Mouse (Mus musculus) right cerebral cortex, postnatal 25 days (tissue): Measurements from ENCODE around the gene Cxcr2.

Experiments
- DNase-seq: peaks from one replicate; pipeline ENCODE4 v3.0.0; 2022

The Cxcr2 gene

GRCm38 (mm10) chr1:74153461-74154184, at the start of gene Cxcr2:
Gene Cxcr2, plus strand, starts transcription at chr1:74153989.
- no peak for DNase-seq

- DNase-seq, result no peak
Observed at GRCm38 (mm10) chr1:74105660-74106059, 48.1 kb upstream of the Cxcr2 start.

GRCm38 (mm10) chr1:74106214-74106613, 47.6 kb upstream of the Cxcr2 start:
- no peak for DNase-seq

GRCm38 (mm10) chr1:74107931-74108618, 45.7 kb upstream of the Cxcr2 start:
- DNase-seq, result no peak

- no peak for DNase-seq
Observed at GRCm38 (mm10) chr1:74109670-74110069, 44.1 kb upstream of the Cxcr2 start.

GRCm38 (mm10) chr1:74110932-74111695, 42.7 kb upstream of the Cxcr2 start:
- DNase-seq, result no peak

- DNase-seq, result no peak
Observed at GRCm38 (mm10) chr1:74111696-74112030, 42.1 kb upstream of the Cxcr2 start.

GRCm38 (mm10) chr1:74113071-74113470, 40.7 kb upstream of the Cxcr2 start:
- DNase-seq, result no peak

- no peak for DNase-seq
Observed at GRCm38 (mm10) chr1:74117876-74118275, 35.9 kb upstream of the Cxcr2 start.

- DNase-seq, result no peak
Observed at GRCm38 (mm10) chr1:74119115-74119514, 34.7 kb upstream of the Cxcr2 start.

GRCm38 (mm10) chr1:74121138-74121537, 32.7 kb upstream of the Cxcr2 start:
- DNase-seq, result no peak

- peak; percentile 40 for DNase-seq
Observed at GRCm38 (mm10) chr1:74121821-74122576, 31.8 kb upstream of the Cxcr2 start.

GRCm38 (mm10) chr1:74123215-74123614, 30.6 kb upstream of the Cxcr2 start:
- no peak for DNase-seq

- DNase-seq, result no peak
Observed at GRCm38 (mm10) chr1:74124021-74124981, 29.5 kb upstream of the Cxcr2 start, which contains the start of gene Tns1. Gene Tns1, minus strand, starts transcription at chr1:74124449.

- peak; percentile 49 for DNase-seq
Observed at GRCm38 (mm10) chr1:74124991-74125552, 28.7 kb upstream of the Cxcr2 start, which contains the start of gene Rufy4. Gene Rufy4, plus strand, starts transcription at chr1:74125541.

GRCm38 (mm10) chr1:74130883-74131659, 22.7 kb upstream of the Cxcr2 start:
- DNase-seq, result no peak

- DNase-seq, result no peak
Observed at GRCm38 (mm10) chr1:74132011-74132410, 21.8 kb upstream of the Cxcr2 start.

- DNase-seq, result no peak
Observed at GRCm38 (mm10) chr1:74133954-74134353, 19.8 kb upstream of the Cxcr2 start.

- DNase-seq, result no peak
Observed at GRCm38 (mm10) chr1:74135326-74135950, 18.4 kb upstream of the Cxcr2 start.

- no peak for DNase-seq
Observed at GRCm38 (mm10) chr1:74139415-74139814, 14.4 kb upstream of the Cxcr2 start.
